Mouse (Mus musculus) neural tube, embryonic 11.5 days (tissue): ENCODE data around the gene Adipor2. TPM values are rescaled to one million over a fixed set of nuclear protein-coding genes. Genes with fewer than 3 reads are reported as not detected.
"Not testable (repeated sequence)": the region's sequence is repeated elsewhere in the genome, so short reads cannot be mapped to it uniquely, and the experiment has no call there.

ENCODE experiments used
- ATAC-seq: fragments of 200-750 bp; cut with Nextera tagmentation; 2 replicates; pipeline ENCODE4 v1.8.0; 2017; ENCODE audit warnings: moderate number of reproducible peaks, mild to moderate bottlenecking, moderate TSS enrichment, moderate library complexity; ENCODE audit not compliant: insufficient read depth, low FRiP score, low TSS enrichment
- DNase-seq: peaks from one replicate; pipeline ENCODE4 v3.0.0-alpha.2; 2015; ENCODE audit warnings: low spot score
- H3K27ac ChIP-seq: fragments of 300-500 bp; sonication (generic); 2 replicates; pipeline ENCODE4 v1.5.1; 2014; ENCODE audit warnings: low read depth, mild to moderate bottlenecking, low read length
- H3K27me3 ChIP-seq: fragments of 300-500 bp; sonication (generic); 2 replicates; pipeline ENCODE4 v1.6.1; 2014; ENCODE audit warnings: mild to moderate bottlenecking, low read length, mixed read lengths; ENCODE audit not compliant: control insufficient read depth, insufficient read depth
- H3K36me3 ChIP-seq: fragments of 300-500 bp; sonication (generic); 2 replicates; pipeline ENCODE4 v1.6.1; 2014; ENCODE audit warnings: mild to moderate bottlenecking, low read length, moderate library complexity, mixed read lengths; ENCODE audit not compliant: control insufficient read depth, insufficient read depth
- H3K4me1 ChIP-seq: fragments of 300-500 bp; sonication (generic); 2 replicates; pipeline ENCODE4 v1.6.1; 2014; ENCODE audit warnings: low read length, mixed read lengths; ENCODE audit not compliant: control insufficient read depth, insufficient read depth
- H3K4me2 ChIP-seq: fragments of 300-500 bp; sonication (generic); 2 replicates; pipeline ENCODE4 v1.6.1; 2014; ENCODE audit warnings: low read depth, mild to moderate bottlenecking, moderate library complexity
- H3K4me3 ChIP-seq: fragments of 300-500 bp; sonication (generic); 2 replicates; pipeline ENCODE4 v1.5.1; 2014; ENCODE audit warnings: low read depth, low read length
- H3K9ac ChIP-seq: fragments of 300-500 bp; sonication (generic); 2 replicates; pipeline ENCODE4 v1.6.1; 2014; ENCODE audit warnings: mild to moderate bottlenecking, low read length
- H3K9me3 ChIP-seq: fragments of 300-500 bp; sonication (generic); 2 replicates; pipeline ENCODE4 v1.6.1; 2016; ENCODE audit warnings: low read length; ENCODE audit not compliant: control insufficient read depth
- WGBS: fragments of 180-500 bp; shearing (Covaris S2); extraction: QIAGEN DNeasy Blood & Tissue Kit; methylation state at CpG from one replicate; pipeline ENCODE4 v1.1.7; 2014; 5-methylcytosine and 5-hydroxymethylcytosine counted together
- polyA plus RNA-seq: library from polyadenylated mRNA; unstranded; fragments of >200 nt; fragmentation: Nextera tagmentation; extraction: Ambion mirVana; gene quantifications from 2 replicates; pipeline ENCODE4 v1.2.1, GENCODE M21; 2014

The Adipor2 gene
- polyA plus RNA-seq, 1 experiment from 2014 or later = 21.7 TPM

- peaks cover 10% of the 10 kb centered on the region for H3K4me1 ChIP-seq
- H3K4me3 ChIP-seq = peak overlapping the region; percentile 23
- DNase-seq = peak; percentile 38
- WGBS = 5% methylated on average over 18 of the region's 18 CpGs
- H3K36me3 ChIP-seq = no peaks in the 10 kb centered on the region
- peak overlapping the region; percentile 49 for H3K4me2 ChIP-seq
- no peaks in the 10 kb centered on the region for H3K27me3 ChIP-seq
- H3K9ac ChIP-seq = peak overlapping the region; percentile 47
- no peak overlapping the region for H3K27ac ChIP-seq
- H3K9me3 ChIP-seq = no peaks in the 10 kb centered on the region
- no peak for ATAC-seq
Observed at GRCm38 (mm10) chr6:119448321-119449059, 31.0 kb upstream of the Adipor2 start.

DNA sequence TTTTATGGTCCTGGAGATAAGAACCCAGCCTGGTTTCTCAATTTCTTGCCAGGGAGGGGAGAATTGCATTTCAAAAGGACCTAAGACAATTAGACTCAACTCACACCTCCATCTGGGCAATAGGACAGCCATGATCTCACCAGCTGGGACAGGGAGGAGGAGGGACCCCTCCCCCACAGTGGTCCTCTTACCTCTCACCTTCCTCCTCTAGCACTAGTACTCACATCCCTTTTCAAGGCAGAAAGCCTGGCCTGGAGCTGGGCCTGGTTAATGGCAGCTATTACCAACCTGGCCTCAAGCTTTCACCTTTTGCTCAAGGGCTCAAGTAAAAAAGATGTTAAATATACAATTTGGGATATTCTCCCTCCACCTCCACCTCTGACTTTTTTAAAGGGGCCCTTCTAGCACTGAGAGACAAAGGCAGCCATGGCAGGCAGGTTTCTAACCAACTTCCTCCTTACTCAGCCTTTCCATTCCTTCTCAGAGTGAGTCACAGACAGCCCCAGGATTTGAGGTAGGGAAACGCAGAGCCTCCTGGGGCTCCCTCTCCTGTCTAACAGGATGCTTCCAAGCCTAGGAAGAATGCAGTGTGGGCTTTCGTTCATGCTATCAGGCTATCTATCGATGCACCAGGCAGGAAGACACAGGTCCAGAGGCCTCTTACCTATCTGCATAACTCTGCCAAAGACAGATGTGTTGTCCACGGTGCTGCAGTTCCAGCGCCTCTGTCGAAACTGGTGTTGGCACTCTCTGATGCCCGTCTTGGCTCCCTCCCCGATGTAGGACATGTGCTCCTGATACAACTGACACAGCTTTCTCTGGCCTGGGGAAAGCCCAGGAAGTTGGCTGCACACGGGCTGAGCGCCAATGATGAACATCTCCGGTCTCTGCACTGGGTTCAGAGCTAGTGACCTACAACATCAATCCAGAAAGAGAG, 28.4 kb upstream of the Adipor2 start:
- Histone ChIP-seq H3K4me2 (no peak overlapping the region), H3K9ac (no peak overlapping the region), H3K27ac (no peak overlapping the region), H3K4me1 (peaks cover 3% of the 10 kb centered on the region; the same call in 1 of the 2 replicates), H3K27me3 (no peaks in the 10 kb centered on the region), H3K9me3 (no peaks in the 10 kb centered on the region), H3K36me3 (no peaks in the 10 kb centered on the region), H3K4me3 (no peak overlapping the region)
- ATAC-seq = no peak
- 69% methylated on average over 11 of the region's 11 CpGs for WGBS
- DNase-seq = no peak

- Histone ChIP-seq H3K4me3 (no peak overlapping the region), H3K9me3 (no peaks in the 10 kb centered on the region), H3K27me3 (no peaks in the 10 kb centered on the region), H3K4me1 (peaks cover 4% of the 10 kb centered on the region), H3K36me3 (no peaks in the 10 kb centered on the region), H3K9ac (no peak overlapping the region), H3K4me2 (no peak overlapping the region), H3K27ac (no peak overlapping the region)
- peak; percentile 64 for ATAC-seq
- peak; percentile 88 for DNase-seq
- 56% methylated on average over 12 of the region's 12 CpGs for WGBS
Observed at GRCm38 (mm10) chr6:119443742-119444645, 26.5 kb upstream of the Adipor2 start.

DNA sequence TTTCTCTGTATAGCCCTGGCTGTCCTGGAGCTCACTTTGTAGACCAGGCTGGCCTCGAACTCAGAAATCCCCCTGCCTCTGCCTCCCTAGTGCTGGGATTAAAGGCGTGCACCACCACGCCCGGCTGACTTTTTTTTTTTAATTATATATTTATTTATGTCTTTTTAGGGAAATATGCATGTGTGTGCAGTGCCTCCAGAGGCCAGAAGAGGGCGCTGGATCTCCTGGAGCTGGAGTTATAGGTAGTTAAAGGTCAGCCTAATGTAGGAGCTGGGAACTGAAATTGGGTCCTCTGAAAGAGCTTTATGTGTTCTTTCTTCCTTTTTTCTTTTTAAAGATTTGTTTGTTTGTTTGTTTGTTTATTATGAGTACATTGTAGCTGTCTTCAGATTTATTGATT, 25.2 kb upstream of the Adipor2 start:
- not testable (repeated sequence) for H3K27me3 ChIP-seq, DNase-seq, H3K4me3 ChIP-seq, H3K9me3 ChIP-seq, H3K36me3 ChIP-seq, H3K9ac ChIP-seq, H3K4me2 ChIP-seq, ATAC-seq, H3K27ac ChIP-seq
- peaks cover 12% of the 10 kb centered on the region for H3K4me1 ChIP-seq
- 87% methylated on average over 5 of the region's 5 CpGs for WGBS

DNA sequence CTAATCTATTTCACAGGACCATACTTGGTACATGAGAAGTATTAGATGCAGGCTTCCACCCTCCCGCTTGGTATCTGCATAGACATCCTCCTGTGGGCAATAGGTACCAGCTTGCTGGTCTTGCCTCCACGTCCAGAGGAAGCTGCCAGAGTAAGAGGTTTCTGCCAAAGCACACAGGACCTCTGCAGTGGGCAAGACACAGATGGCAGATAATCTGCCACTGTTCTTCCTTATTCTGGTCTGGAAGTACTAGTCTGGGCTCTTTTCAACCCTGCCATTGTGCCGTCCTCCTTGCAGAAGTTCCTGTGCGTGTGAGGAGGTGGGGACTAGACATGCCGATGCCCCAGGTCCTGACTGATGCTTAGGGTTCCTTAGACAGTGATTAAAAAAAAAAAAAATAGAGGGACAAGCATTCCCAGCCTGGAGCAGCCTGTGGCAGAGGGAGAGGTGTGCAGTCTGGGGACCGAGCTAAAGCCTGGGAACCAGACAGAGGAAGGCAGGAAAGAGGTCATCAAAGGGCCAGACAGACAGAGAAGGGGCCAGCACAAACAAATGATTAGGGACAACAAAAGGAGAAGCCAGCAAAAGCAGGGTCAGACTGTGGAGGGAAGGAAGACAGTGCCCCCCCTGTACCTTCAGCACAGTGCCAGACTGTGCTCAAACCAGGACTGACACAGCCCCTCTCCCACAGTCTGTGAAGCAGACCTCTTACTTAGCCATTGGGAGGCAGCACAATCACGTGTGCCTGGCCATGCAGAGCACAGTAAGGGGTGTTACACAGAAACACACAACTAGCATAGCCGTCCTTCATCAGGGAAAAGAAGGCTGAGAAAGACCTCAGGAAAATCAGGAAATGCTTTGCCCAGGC, 20.6 kb upstream of the Adipor2 start:
- no peak overlapping the region for H3K9ac ChIP-seq
- peak; percentile 48 for DNase-seq

GRCm38 (mm10) chr6:119434394-119434793, 16.9 kb upstream of the Adipor2 start:
- H3K36me3 ChIP-seq = no peaks in the 10 kb centered on the region; the same call in 1 of the 2 replicates
- WGBS = 85% methylated on average over 4 of the region's 4 CpGs
- no peak overlapping the region for H3K9ac ChIP-seq
- no peak overlapping the region for H3K27ac ChIP-seq
- ATAC-seq (no peak), DNase-seq (no peak)
- H3K4me2 ChIP-seq = no peak overlapping the region
- H3K4me1 ChIP-seq = peaks cover 12% of the 10 kb centered on the region
- no peaks in the 10 kb centered on the region for H3K27me3 ChIP-seq
- H3K4me3 ChIP-seq = no peak overlapping the region
- no peaks in the 10 kb centered on the region for H3K9me3 ChIP-seq

More for the DNA sequence above, 20.6 kb upstream of the Adipor2 start:
- peak overlapping the region; percentile 54 for H3K27ac ChIP-seq
- WGBS = 33% methylated on average over 8 of the region's 8 CpGs
- no peaks in the 10 kb centered on the region; the same call in 1 of the 2 replicates for H3K36me3 ChIP-seq
- ATAC-seq = peak; percentile 86
- H3K27me3 ChIP-seq = no peaks in the 10 kb centered on the region
- no peak overlapping the region for H3K4me2 ChIP-seq
- no peak overlapping the region for H3K4me3 ChIP-seq
- H3K9me3 ChIP-seq = no peaks in the 10 kb centered on the region
- H3K4me1 ChIP-seq = peaks cover 12% of the 10 kb centered on the region

GRCm38 (mm10) chr6:119431751-119432324, 14.3 kb upstream of the Adipor2 start:
- H3K4me1 ChIP-seq = no peaks in the 10 kb centered on the region
- H3K27ac ChIP-seq = no peak overlapping the region
- H3K27me3 ChIP-seq = no peaks in the 10 kb centered on the region
- ATAC-seq (no peak), DNase-seq (no peak)
- no peaks in the 10 kb centered on the region; the same call in 1 of the 2 replicates for H3K36me3 ChIP-seq
- no peak overlapping the region for H3K4me3 ChIP-seq
- 88% methylated on average over 6 of the region's 6 CpGs for WGBS
- no peak overlapping the region for H3K9ac ChIP-seq
- H3K9me3 ChIP-seq = no peaks in the 10 kb centered on the region
- no peak overlapping the region for H3K4me2 ChIP-seq
